Mouse (Mus musculus): ENCODE data around the gene Papss2.

DNA sequence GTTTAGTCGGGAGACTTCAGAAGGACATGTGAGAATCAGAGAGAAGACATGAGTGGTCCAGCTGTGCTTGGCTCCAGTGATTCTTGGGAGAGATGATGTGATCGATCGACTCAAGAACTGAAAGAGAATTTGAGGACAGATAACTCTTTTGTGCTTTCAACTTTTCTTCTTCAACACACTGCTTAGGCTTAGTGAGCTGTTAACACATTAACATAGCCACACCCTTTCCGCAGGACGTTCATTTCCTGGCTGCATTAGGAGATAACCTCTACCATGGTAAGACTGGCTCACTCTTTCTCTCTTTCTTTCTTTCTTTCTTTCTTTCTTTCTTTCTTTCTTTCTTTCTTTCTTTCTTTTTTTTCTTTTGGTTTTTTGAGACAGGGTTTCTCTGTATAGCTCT is 25.9 kb upstream of the Papss2 start:
- TF ChIP-seq CTCF (conservative IDR thresholded peaks at IDR 0.05; ENCODE audit: insufficient read depth, insufficient read length, low read depth, low read length) (no peak), POLR2A (IDR thresholded peaks at IDR 0.05; ENCODE audit: low read depth, low read length) (no peak)
